Mouse (Mus musculus): ENCODE results near the gene Kcnn1. TPM values are rescaled to one million over a fixed set of nuclear protein-coding genes. Genes with fewer than 3 reads are reported as not detected.
"Not testable (repeated sequence)": the region's sequence is repeated elsewhere in the genome, so short reads cannot be mapped to it uniquely, and the experiment has no call there.

The Kcnn1 gene
- total RNA-seq (2021): 1 to 10 TPM; 3.0 to 3.1 TPM
- long read RNA-seq, experiment 1, partial matches to known transcripts: 0 of 6 reads
- long read RNA-seq, experiment 1, other reads (novel, unspliced or antisense): 6 of 6 reads
- long read RNA-seq, experiment 2, partial matches to known transcripts: 0 of 7 reads
- long read RNA-seq, experiment 2, other reads (novel, unspliced or antisense): 7 of 7 reads

DNA sequence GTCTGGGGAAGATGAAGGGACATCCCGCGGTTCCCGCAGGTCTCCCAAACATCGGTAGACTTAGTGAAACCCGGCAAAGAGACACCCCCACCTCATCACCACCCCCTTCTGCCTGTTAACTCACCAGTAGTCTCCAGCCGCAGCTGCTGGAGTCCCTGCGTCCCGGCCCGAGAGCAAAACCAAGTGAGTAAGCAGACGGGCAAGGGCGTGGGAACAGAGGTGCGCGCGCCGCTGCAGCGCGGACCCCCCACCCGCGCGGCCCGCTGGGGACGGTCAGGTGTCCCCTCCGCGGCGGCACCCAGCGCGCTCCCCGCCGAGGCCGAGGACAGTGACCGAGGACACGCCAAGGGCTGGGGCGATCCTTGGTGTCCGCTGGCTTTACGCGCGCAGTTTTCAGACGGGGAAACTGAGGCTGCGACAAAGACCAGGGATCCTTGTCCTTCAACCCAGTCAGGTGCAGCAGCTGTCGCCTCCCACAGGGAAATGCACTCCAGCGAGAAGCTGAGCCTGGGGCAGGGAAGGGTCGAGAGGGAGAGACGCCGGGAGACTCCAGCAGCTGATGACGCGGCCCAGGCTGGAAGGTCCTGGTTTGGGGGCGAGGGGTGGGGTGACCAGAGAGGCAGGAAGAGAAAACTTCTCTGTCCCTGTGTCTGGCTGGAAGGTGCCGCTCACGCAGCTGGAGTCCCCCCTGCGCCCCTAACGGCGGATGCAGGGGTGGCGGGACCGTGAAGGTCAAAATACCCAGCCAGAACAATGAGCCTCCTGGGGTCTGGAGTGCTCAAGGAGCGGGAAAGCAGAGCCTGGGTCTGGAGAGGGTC, at the start of gene Kcnn1:
TSS of gene Kcnn1 (minus strand) at position 435 of the 818 bp plus-strand sequence.
- no peak for DNase-seq

DNA sequence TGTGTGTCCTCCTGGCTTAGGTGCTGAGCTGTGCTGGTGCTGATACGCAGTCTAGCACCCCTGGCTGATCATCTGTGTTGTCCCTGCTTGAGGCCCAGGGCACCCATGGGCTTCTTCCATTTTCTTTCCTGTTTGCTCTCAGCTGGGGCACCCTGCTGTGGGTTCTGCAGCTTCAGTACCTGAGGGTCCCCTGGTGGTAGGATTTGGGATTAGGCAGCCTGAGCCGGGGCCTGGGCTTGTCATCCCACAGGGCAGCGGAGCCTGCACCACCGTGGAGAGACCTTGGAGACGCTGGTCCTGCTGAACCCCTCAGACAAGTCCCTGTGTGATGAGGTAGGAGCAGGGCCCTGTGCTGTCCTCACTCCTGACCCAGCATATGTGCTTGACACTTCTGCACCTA, 48.5 kb upstream of the Kcnn1 start:
- DNase-seq: no peak

DNA sequence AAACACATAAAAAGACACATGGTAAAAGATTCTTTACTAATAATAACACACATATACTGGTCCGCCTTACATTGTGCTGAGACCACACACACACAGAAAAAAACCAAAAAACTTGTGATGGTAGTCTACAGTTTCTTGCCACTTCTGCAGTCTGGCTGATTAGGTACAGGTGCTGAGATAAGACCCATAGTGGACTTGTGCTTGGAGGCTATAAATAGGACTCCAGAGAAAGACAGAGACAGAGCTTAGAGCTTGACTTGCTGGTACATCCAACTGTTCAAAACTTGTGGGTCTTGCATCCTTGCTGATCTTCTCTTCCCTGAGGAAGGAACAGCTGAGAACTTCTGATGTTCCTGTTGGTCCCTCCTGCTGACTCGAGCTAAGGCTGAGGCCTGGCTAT, 44.5 kb upstream of the Kcnn1 start:
- DNase-seq: no peak

DNA sequence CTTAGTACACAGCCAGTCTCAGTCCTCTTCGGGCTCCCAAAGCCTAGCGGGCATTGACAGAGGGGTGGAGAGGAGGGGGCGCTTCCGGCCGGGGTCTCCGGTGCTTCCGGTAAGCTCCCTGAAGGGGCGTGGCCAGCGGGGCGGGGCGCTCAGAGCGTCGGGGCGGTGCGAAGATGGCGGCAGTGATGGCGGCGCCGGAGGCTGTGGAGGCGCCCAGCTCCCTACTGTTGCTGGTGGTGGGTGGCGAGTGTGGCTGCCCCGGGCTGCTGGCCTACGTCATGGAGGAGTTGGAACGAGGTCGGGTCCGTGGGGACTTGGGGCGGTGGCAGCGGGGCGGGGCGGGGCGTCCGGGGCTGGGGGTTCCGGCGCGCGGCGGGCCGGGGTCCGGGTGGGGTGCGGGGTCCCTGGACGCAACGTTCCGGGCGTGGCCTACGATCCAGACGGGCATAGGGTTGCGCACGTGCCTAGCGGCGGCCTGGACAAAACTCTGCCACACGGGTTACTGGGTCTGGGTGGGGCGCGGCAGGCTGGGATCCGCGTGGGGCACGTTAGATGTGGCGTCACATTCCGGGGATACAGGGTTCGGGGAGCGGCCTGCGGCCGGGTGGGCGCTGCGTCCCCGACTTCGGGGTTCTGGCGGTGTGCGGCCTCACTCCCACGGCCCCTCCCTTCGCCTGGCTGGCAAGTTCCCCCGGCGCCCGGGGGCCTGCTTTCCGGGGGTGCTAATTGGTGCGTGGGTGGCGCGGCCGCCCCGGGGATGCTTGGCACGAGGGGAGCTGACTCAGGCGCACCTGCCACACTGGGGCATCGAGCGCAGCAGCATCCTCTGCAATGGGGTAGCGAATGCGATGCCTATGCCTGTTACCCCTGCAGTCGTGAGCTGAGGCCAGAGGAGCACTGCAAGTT, 43.0 kb upstream of the Kcnn1 start, which contains the start of gene Map1s:
TSS of gene Map1s (plus strand) at position 102 of the 906 bp plus-strand sequence.
- peak; percentile 86 for DNase-seq

DNA sequence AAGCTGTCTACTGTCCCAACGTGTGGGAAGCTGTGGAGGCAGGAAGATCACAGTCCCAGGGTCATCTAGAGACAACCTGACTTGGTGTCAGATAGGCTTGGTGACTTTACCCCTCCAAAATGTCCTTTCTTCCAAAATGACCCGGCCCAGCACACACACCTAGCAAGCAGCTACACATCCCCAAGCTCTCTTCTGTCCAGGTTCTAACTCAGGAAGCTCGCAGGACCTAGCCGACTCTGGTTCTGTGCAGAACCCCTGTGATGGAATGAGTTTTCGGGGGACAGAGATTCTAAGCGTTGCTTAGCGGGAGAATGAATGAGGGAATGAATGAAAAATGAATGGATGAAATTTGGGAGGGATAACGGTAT, 42.4 kb upstream of the Kcnn1 start:
- no peak for DNase-seq

DNA sequence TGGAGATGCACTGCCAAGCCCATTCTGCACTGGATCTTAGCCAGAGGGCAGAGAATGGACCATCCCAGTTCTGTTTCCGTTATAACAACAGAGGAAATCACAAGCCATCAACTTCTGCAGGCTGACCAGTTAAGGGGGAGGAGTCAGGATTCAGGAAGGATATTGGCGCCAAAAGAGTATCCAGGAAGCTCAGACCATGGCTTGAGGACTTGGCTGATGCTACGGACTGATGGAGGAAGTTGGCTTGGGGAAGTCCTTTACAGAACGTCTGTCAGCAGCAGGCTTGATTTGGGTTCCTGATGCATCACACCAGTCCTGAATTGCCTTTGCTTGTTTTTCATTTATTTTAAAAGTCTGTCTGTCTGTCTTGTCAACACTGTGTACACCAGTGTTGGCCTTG, 41.5 kb upstream of the Kcnn1 start:
- no peak for DNase-seq

DNA sequence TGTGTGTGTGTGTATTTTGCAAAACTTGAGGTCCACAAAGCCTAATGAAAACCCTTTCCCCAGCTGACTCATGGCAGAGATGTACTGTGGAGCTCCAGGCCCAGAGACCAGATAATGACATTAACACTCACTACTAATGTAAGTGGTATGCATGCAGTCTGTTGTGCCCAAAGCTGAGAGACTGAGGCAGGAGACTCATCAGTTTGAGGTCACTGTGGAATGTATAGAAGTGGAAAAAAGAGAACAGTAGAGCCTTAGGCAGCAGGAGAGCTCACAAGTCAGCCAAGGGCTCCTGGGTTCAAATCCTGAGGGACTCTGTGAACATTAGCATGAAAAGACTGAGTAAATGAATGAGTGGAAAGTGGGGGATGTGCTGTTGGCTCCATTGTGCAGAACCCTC, 40.5 kb upstream of the Kcnn1 start:
- no peak for DNase-seq

DNA sequence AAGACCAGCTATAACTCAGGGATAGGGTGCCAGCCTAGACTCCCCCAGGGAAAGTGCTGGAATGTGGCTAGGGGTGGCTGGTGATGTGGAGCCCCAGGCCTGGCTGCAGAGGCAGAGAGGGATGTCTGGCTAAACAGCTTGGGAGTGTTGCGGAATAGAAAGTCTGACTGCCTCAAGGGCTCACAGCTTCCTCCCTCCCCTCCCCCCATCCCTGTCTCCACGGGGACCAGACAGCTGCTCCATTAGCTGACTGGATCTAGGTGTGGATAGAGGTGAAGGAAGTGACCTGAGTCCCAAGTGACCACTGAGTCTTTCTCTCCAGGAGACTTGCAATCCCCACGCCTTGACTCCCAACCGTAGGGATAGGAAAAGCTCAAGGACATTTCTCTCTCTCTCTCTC, 40.1 kb upstream of the Kcnn1 start:
- no peak for DNase-seq

DNA sequence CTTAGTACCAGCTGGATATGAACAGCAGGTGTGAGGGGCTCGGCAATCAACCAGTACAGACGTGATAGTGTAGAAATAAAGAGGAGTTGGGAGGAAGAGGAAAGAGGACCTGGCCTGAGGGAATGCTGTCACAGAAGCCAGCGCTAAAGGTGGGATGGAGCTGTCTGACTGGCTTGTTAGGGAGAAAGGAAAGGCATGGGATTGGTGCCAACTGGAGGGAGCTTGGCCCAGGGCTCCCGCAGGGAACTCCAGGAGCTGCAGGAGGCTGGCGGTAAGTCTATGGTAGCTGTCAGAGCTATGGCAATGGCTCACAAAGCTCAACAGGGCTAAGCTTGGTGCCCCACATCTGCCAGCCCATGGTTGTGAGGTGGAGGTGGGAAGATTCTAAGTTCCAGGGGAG, 39.2 kb upstream of the Kcnn1 start:
- DNase-seq: peak; percentile 39

DNA sequence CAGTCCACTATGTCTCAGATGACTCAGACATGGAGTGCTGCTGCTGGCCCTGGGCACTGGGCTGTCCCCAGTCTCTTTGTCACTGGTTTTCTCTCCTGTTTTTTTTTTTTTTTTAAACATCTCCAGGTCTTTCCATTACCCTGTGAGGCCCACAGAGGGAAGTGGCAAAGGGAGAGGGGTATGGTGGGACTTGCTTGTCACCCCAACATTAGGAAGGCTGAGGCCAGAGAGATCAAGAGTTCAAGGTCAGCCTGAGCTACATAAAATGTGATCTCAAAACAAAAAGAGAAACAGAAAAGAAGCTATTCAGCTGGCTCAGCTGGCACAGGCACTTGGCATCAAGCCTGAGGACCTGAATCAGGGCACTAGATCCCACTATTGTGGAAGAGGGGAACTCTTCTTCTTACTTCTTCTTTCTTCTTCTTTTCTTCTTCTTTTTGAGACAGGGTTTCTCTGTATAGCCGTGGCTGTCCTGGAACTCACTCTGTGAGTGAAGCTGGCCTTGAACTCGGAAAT, 37.9 kb upstream of the Kcnn1 start:
- peak; percentile 52 for DNase-seq

DNA sequence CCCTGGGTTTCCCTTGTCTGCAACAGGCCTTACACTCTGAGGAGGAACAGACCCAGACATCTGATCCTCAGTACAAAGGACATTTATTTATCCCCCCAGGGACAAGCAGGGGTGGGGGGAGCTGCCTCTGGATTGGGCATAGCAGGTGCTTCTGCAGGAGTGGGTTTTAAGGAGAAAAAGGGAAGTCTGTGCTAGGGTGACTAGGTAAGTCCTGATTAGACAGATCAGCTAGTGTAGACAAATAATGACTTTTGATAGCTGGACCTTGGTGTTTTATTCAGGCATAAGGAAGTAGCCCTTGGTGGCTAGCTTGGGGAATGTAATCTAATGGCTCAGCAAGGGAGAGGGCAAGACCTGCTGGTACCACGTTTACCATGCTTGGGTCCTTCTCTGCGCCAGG, 36.2 kb upstream of the Kcnn1 start:
- DNase-seq: no peak

DNA sequence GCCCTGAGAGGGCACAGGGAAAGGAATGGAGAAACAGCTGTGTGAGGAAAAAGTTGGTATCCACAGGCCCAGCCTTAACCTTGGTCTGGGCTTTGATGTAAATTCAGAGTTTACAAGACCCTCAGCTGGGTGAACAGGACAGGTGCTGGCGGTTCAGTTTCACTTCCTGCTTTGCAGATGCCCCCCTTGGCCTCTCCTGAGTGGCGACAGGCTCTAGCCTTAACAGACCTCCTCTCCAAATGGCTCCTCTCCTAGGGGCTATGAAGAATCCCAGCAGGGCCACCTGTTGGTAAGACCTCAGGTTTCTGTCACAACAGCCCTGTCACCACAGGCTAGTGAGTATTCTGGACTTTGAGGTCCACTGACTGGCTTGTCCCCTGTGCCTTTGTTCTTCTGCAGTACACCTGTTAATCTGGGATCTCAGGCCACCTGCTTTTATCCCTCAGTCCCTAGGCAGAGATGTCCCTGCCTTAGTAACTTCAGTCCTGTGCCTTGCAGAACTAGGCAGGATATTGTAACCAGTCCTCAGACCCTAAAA, 35.7 kb upstream of the Kcnn1 start:
- no peak for DNase-seq

DNA sequence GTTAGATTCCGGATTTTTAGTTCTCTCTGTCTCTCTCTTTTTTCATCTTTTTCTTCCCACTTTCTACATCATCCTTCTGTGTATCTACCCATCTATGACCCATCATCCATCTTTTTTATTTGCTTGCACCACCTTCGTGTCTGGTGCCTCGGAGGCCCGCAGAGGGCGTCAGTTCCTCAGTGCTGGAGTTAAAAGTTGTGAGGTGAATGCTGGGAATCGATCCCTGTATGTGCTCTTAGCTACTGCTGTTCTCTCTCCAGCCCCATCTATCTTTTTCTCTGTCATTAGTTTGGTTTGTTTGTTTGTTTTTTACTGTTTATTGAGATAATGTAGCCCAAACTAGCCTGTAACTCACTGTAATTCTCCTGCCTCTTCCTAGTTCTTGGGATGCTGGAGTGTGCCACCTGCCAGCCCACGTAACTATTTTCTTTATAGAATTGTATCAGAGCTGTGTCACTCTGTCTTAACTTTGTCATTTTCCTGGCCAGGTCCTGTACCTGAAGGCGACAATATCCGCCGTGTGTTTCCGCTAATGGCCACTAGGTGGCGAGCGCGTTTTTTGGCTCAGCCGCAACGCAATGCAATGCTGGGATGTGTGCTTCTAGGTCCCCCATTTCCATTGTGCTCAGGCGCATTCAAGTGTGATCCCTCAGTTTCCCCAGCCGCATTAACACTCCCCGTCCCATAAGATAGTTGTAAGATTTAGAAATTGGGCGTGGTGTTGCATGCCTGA, 34.8 kb upstream of the Kcnn1 start:
- peak; percentile 93 for DNase-seq

DNA sequence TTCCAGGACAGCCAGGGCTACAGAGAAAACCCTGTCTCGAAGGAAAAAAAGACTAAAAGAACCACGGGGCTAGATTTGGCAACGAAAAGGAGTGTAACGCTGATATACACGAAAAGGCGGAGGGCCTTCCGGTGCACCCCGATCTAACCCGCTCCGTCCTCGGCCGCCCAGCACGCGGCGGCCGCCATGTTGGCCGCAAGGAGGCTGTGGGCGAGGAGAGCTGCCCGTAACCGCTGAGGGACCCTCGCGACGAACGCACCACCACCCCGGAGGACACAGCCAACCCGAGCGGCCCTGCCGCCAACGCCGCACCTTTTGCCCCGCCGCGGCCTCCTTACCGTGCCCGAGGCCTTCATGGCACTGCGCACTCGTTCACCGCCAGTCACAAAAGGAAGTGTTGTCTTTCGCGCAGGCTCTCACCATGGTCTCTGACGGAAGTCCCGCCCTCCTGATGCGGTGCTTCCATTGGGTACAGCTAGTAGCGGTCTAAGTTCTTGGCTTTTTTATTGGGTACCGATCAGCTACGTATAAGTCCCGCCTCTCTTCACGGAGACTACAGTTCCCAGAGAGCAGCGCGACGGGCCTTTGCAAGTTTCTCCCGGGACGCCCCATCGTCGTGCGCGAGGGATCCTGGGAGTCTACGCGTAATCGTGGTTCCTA, 34.1 kb upstream of the Kcnn1 start, which contains the start of gene Rpl18a:
TSS of gene Rpl18a (minus strand) at position 392 of the 660 bp plus-strand sequence.
- DNase-seq: peak; percentile 94

DNA sequence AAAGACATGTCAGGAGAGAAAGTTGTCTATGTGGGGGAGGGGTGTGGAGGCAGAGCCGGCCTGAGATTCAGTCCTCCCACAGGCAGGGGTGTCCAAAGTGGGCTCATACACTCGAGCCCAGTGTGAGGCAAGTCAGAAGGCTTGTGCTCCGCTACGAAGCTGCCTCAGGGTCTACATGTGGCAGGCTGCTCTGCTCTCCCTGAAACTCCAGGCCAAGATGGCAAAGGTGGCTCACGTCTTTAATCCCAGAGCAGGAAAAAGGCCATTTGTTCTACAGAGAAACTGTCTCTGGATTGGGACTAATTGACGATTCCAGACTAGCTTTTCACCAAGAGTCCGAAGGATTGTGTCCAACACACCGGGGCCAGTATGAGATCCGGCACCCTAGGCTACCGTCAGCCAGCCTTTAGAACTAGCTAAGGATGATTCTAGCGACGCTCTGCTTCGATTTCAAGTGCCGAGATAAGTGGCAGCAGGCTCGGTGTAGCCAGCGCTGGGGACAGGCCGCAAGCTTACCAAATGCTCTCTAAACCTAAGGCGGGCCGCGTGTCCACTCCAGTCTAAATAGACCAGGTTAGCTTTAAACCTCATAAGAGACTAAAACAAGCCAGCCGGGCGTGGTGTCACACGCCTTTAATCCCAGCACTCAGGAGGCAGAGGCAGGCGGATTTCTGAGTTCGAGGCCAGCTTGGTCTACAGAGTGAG, 33.4 kb upstream of the Kcnn1 start:
- DNase-seq: peak; percentile 19

DNA sequence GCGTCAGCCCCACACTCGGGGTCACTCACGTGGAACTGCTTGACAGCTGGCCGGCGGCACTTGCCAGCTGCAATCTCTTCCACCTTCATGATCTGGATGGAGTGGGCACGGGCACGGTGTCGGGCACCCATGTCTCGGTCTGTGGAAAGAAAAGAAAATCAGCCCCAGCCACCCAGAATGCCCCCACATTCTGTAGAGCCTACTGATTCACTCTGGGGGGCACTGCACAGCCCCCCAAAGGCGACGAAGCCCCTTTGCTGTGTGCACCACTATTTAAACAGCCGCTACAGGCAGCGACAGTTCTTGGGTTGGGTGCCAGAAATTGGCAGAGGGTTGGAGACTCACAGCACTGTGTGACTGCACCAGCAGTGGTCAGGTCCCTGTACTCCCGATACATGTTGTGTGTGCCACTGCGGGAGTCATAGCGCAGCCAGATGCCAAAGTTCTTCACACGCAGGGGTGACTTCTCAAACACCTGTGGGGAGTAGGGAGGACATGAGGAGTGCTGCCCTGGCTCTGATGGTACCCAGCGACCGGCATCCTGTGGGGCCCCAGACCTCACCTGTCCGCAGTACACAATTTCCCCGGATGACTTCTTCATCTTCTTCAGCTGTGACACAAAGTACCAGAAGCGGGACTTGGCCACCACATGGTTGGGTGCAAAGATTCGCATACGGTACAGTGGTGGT, 32.7 kb upstream of the Kcnn1 start:
- not testable (repeated sequence) for DNase-seq

DNA sequence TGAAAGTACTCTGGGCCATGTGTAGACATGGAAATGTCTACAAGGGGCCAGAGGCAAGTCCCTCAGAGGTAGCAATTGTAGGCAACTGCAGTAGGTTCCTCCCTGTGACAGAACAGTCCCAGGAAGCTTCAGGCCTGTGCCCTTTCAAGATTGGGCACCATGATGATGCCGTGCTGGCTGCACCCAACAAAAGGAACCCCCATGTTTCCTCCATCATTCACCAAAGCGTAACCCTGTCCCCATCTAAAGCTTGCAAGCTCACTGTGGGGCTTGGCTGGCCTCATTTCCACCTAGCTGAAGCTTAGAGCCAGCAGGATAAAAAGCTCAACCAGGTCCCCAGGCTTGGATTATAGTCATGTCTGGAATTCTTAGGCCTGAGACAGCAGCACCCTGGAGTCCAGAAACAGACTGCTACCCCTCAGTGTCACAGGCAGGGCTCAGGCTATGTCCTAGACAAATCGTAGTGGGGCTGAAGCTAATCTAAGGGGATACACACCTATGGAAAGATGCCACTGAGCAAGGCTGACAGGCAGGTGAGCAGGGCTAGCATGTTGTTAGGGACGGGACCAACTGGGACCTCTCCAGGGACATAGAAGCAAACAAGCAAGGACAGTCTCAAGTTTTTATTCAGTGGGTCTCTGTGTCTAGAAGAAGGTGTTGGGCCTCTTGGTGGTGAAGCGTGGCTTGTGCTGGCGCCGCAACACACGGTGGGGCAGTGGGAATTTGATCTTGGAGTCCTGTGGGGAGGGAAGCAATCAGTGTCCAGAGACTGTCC, 31.9 kb upstream of the Kcnn1 start:
- no peak for DNase-seq

DNA sequence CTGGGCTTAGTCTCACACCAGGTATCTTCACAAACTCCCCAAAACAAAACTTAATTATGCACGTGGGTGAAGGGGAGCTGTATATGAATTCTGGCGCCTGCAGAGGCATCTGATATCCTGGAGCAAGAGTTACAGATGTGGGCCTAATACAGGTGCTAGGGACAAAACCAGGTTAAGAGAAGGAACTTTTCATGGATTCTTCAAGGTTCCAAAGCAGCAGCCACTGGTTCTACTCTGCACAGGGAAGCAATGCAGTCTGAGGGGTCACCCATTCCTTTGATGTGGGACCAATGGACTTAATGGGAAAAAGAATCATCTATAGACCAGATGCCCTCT, 31.3 kb upstream of the Kcnn1 start:
- DNase-seq: no peak
